Mouse (Mus musculus) C2C12 (cell line): Measurements from ENCODE around the gene Slc35d1.

Source experiments
- CEBPB ChIP-seq: IDR thresholded peaks from one replicate; pipeline ENCODE4 v1.6.1; 2011; ENCODE audit warnings: low read depth, mild to moderate bottlenecking, control low read depth, moderate library complexity
- CTCF ChIP-seq: IDR thresholded peaks from one replicate; pipeline ENCODE4 v1.5.1; 2011; ENCODE audit not compliant: control insufficient read depth, insufficient read depth, insufficient read length
- FOSL1 ChIP-seq: IDR thresholded peaks from one replicate; pipeline ENCODE4 v1.8.0; 2011; ENCODE audit warnings: mild to moderate bottlenecking, low read length; ENCODE audit not compliant: poor library complexity, insufficient read depth, severe bottlenecking
- MAX ChIP-seq: IDR thresholded peaks from one replicate; pipeline ENCODE4 v1.6.1; 2011; ENCODE audit warnings: mild to moderate bottlenecking, control low read depth
- USF1 ChIP-seq: IDR thresholded peaks from one replicate; pipeline ENCODE4 v1.6.1; 2011; ENCODE audit warnings: low read depth, mild to moderate bottlenecking, control low read depth, moderate library complexity

DNA sequence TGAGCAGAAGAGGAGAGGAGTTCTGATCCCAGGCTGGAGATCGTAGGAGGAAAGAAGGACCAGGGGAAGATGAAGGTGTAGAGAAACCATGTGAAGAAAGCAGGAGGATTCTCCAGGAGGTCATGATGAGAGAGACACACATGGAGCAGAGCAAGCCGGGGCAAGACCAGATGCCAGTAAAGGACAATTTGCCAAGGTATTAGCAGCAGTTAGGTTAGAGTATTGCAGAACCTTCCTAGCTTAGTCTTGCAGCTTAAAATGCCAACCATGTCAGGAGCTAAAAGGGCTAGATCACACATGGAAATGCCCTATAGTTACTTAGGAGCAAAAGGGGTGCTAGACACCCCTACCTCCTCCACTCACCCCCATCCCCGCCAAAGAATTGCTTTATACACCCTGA, 32.3 kb upstream of the Slc35d1 start:
- TF ChIP-seq CEBPB, result no peak
- TF ChIP-seq CTCF, result no peak
- no peak for TF ChIP-seq USF1
- TF ChIP-seq MAX, result no peak
- no peak for TF ChIP-seq FOSL1
